ENCODE assay signal across 8 mouse cellular contexts in genomic region chr1:167392687-167393086, GRCm38 (mm10). TPM values are rescaled to one million over a fixed set of nuclear protein-coding genes. Genes with fewer than 3 reads are reported as not detected.
A peak's percentile ranks its signal among the peaks of the same experiment; 100 is the strongest.
DNase-seq lines count a peak whose midpoint lies in the region; ATAC-seq and TF ChIP-seq lines count a peak whose summit lies in the region.

No protein-coding gene starts in this region.

- TF ChIP-seq CTCF in C2C12 (IDR thresholded peaks at IDR 0.05; ENCODE audit: control insufficient read depth, insufficient read depth, insufficient read length): no peak

- peak overlapping the region; percentile 87 for H3K27ac ChIP-seq in heart, embryonic 12.5 days (ENCODE audit: poor library complexity, severe bottlenecking)
- no peak overlapping the region for H3K27ac ChIP-seq in limb, embryonic 11.5 days (replicated peaks; ENCODE audit: low read depth, low read length)
- no peak overlapping the region for H3K27ac ChIP-seq in neural tube, embryonic 13.5 days (replicated peaks)

- H3K9me3 ChIP-seq in heart, embryonic 12.5 days (replicated peaks): no peaks in the 10 kb centered on the region
- H3K9me3 ChIP-seq in limb, embryonic 11.5 days (ENCODE audit: control insufficient read depth, low read length): no peaks in the 10 kb centered on the region
- H3K9me3 ChIP-seq in neural tube, embryonic 13.5 days: no peaks in the 10 kb centered on the region

- DNase-seq in frontal cortex, postnatal 36 days (ENCODE audit: low spot score in 2 of 2): peak; percentile 29 to 38
- DNase-seq in frontal cortex, postnatal 25 days (ENCODE audit: low spot score in 2 of 2): no peak
- DNase-seq in cerebellum, adult 8-10 months: peak; percentile 52
- DNase-seq in limb, embryonic 11.5 days (ENCODE audit: low spot score): no peak
- DNase-seq in gastrocnemius, postnatal 14 days: no peak

- H3K9ac ChIP-seq in heart, embryonic 12.5 days: peak overlapping the region; percentile 89
- H3K9ac ChIP-seq in limb, embryonic 11.5 days (ENCODE audit: low read length): peak overlapping the region; percentile 5; the same call in 1 of the 2 replicates
- peak overlapping the region; percentile 72 for H3K9ac ChIP-seq in neural tube, embryonic 13.5 days

- peaks cover 2% of the 10 kb centered on the region for H3K79me3 ChIP-seq in C2C12 (ENCODE audit: low read depth)

- no peaks in the 10 kb centered on the region for H3K36me3 ChIP-seq in C2C12 (ENCODE audit: control insufficient read depth, insufficient read depth)
- H3K36me3 ChIP-seq in heart, embryonic 12.5 days: no peaks in the 10 kb centered on the region
- H3K36me3 ChIP-seq in limb, embryonic 11.5 days (ENCODE audit: control insufficient read depth, insufficient read depth, low read length): no peaks in the 10 kb centered on the region
- no peaks in the 10 kb centered on the region for H3K36me3 ChIP-seq in neural tube, embryonic 13.5 days

- intact Hi-C loops in gastrocnemius, postnatal 14 days (cut with DNase I; ENCODE audit: low total_unique reads): no loop called here

- ATAC-seq in heart, embryonic 12.5 days (ENCODE audit: insufficient number of reproducible peaks, low FRiP score): peak; percentile 56
- no peak for ATAC-seq in limb, embryonic 11.5 days (ENCODE audit: insufficient number of reproducible peaks, low FRiP score, low TSS enrichment, low read depth)
- no peak for ATAC-seq in neural tube, embryonic 13.5 days (ENCODE audit: low read depth)

- WGBS in heart, embryonic 12.5 days: 14% methylated on average over 8 of the region's 8 CpGs
- whole genome bisulfite sequencing in limb, embryonic 11.5 days: 9% methylated on average over 8 of the region's 8 CpGs
- 13% methylated on average over 8 of the region's 8 CpGs for WGBS in neural tube, embryonic 13.5 days

- peaks cover 16% of the 10 kb centered on the region for H3K4me1 ChIP-seq in heart, embryonic 12.5 days (replicated peaks)
- peaks cover 6% of the 10 kb centered on the region; the same call in 1 of the 2 replicates for H3K4me1 ChIP-seq in limb, embryonic 11.5 days (ENCODE audit: control insufficient read depth, insufficient read depth, low read length)
- peaks cover 22% of the 10 kb centered on the region for H3K4me1 ChIP-seq in neural tube, embryonic 13.5 days (replicated peaks)

- no peak overlapping the region for H3ac ChIP-seq in C2C12 (ENCODE audit: control insufficient read depth, insufficient read length, low read depth)

- H3K4me2 ChIP-seq in heart, embryonic 12.5 days: peak overlapping the region; percentile 88
- peak overlapping the region; percentile 88 for H3K4me2 ChIP-seq in limb, embryonic 11.5 days (ENCODE audit: low read depth, severe bottlenecking)
- peak overlapping the region; percentile 76 for H3K4me2 ChIP-seq in neural tube, embryonic 13.5 days

- no peaks in the 10 kb centered on the region for H3K27me3 ChIP-seq in C2C12 (ENCODE audit: control insufficient read depth, insufficient read depth, insufficient read length)
- peaks cover 13% of the 10 kb centered on the region for H3K27me3 ChIP-seq in heart, embryonic 12.5 days (replicated peaks)
- H3K27me3 ChIP-seq in limb, embryonic 11.5 days (ENCODE audit: control insufficient read depth, insufficient read depth, low read length): peaks cover 6% of the 10 kb centered on the region; the same call in 1 of the 2 replicates
- H3K27me3 ChIP-seq in neural tube, embryonic 13.5 days: peaks cover 49% of the 10 kb centered on the region

- H3K79me2 ChIP-seq in C2C12 (ENCODE audit: control insufficient read depth, insufficient read depth): peaks cover 38% of the 10 kb centered on the region

- H3K4me3 ChIP-seq in C2C12 (ENCODE audit: insufficient read depth, poor library complexity, severe bottlenecking): peak overlapping the region; percentile 44
- peak overlapping the region; percentile 86 for H3K4me3 ChIP-seq in heart, embryonic 12.5 days
- peak overlapping the region; percentile 58; the same call in 1 of the 2 replicates for H3K4me3 ChIP-seq in limb, embryonic 11.5 days (ENCODE audit: low read depth, low read length)
- H3K4me3 ChIP-seq in neural tube, embryonic 13.5 days: peak overlapping the region; percentile 69

TF ChIP-seq in C2C12, 6 proteins besides CTCF, POLR2A, EP300 and RAD21:
- TF ChIP-seq CEBPB (IDR thresholded peaks at IDR 0.05; ENCODE audit: low read depth) (no peak), MYOD1 (IDR thresholded peaks at IDR 0.05; ENCODE audit: control insufficient read depth, insufficient read length, low read depth) (peak; percentile 64)

RNA-seq across cellular contexts. Expression of gene Mgst3, which starts 1.0 kb away (rescaled TPM):
- polyA plus RNA-seq in C2C12 (2012; fragmentation: generic; extraction: Trizol): 108 TPM
- polyA plus RNA-seq in heart, embryonic 12.5 days (2016; fragmentation: Nextera tagmentation; extraction: Ambion mirVana): 108 TPM in 2 replicates
- 42.5 and 44.1 TPM in 2 replicates for polyA plus RNA-seq in limb, embryonic 11.5 days (2014; fragmentation: Nextera tagmentation; extraction: Ambion mirVana)
- 105 and 133 TPM in 2 replicates for polyA plus RNA-seq in neural tube, embryonic 13.5 days (2015; fragmentation: Nextera tagmentation; extraction: Ambion mirVana)
- 10 to 100 TPM; 32.1 to 43.9 TPM for total RNA-seq in gastrocnemius, postnatal 14 days (2021)

RNA-seq across cellular contexts. Expression of gene Aldh9a1, which starts 42.9 kb away (rescaled TPM):
- 29.4 TPM for polyA plus RNA-seq in C2C12 (2012; fragmentation: generic; extraction: Trizol)
- polyA plus RNA-seq in heart, embryonic 12.5 days (2016; fragmentation: Nextera tagmentation; extraction: Ambion mirVana): 27.1 and 27.6 TPM in 2 replicates
- polyA plus RNA-seq in limb, embryonic 11.5 days (2014; fragmentation: Nextera tagmentation; extraction: Ambion mirVana): 36.5 and 40.2 TPM in 2 replicates
- polyA plus RNA-seq in neural tube, embryonic 13.5 days (2015; fragmentation: Nextera tagmentation; extraction: Ambion mirVana): 32.2 and 32.7 TPM in 2 replicates
- 1 to 10 TPM; 3.8 to 4.8 TPM for total RNA-seq in gastrocnemius, postnatal 14 days (2021)

Comparison
In these comparisons a context has a peak if more than half of its experiments do, and no peak if none do; other contexts are left out.
1. DNase-seq: peak in frontal cortex, postnatal 36 days (2 of 2) and cerebellum, adult 8-10 months (single experiment); none in frontal cortex, postnatal 25 days (0 of 2), limb, embryonic 11.5 days (single experiment) and gastrocnemius, postnatal 14 days (single experiment).
2. H3K9ac ChIP-seq: peak in every context shown above with its lines; median percentile 89 in heart, embryonic 12.5 days; 72 in neural tube, embryonic 13.5 days; 5 in limb, embryonic 11.5 days.
3. Peak in every context shown above with its lines, with median percentiles within 50 percentile points of each other: H3K4me3 ChIP-seq and H3K4me2 ChIP-seq.